Mouse (Mus musculus): ENCODE data around the gene Abat. TPM values are rescaled to one million over a fixed set of nuclear protein-coding genes. Genes with fewer than 3 reads are reported as not detected.

Abat gene
- 1 to 10 TPM; 1.0 to 1.6 TPM for polyA plus RNA-seq (2017; shearing (Covaris generic))

DNA sequence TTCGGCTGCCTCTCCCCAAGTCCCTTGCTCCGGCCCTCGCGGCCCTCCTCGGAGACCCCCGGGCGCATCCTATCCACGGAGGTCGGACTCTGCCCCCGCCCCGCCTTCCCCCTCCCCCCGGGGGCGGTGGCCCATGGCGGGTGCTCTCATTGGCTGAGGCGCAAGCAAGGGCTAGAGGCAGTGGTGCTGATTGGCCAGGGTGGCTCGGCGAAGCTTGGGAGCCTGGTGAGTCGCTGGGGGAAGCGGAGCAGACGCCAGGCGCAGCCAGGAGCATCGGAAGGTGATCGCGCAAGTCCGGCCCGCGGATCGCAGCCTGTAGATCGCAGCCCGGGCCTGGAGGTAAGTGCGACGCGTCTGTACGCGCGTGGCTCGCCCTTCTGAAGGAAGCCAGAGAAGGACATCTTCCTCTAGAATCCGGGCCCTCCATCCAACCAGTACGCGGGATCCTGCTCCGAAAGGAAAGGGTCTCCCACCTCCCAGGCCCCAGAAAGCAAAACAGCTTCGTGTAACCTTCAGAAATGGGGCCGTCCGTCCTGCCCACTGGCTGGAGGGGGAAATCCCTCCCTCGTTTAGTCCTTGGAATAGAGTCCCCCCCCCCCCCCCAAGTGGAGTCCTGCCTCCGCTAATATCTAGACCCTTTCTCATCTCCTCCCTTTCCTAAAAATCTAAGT lies at the start of gene Abat:
Abat (plus strand) TSS at position 194 of the 671 bp plus-strand sequence.

DNA sequence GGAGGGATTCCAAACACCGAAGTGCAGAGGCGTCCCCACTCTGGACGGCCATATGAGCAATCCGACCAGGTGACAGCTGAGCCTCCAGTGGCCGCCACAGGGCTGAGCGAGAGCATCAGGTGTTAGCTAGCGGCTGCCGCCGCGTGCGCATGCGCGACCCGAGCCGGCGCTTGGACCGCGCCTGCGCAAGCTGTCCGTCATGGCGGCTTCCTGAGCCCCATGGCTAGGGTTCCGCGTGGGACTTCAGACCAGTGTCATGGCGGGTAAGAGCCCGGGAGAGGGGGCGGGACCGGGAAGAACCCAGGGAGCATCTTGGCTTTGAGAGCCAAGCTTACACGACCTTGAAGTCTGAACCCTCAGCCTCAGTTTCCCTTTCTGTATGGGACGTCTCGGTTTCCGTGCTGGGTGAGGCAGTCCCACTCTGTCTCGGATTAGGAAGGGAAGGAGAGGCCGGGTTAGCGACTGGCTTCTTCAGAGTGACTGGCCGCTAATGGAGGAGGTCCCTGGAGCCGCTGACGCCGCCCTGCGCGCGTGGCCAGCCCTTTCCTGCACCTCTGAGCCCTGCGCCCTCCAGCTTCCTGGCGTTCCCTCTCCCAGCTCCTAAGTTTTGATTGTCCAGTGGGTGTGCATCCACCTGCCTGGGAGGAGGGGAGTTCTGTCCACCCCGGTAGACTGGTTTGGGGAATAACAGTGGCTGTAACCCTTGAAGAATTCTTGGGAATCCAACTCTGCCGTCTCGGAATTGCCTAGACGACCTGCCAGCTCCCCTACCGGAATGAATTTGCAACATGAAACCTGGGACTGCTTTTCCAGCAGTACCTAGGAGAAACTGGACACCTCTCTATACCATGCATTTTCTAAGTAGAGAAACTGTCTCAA lies 42.4 kb upstream of the Abat start, which contains the start of gene Mettl22:
Mettl22 (plus strand) TSS at position 186 of the 879 bp plus-strand sequence.

GRCm38 (mm10) chr16:8637217-8638051 lies 124.2 kb downstream of the Abat start, which contains the start of the genes Pmm2 and Tmem186:
Pmm2 (plus strand) TSS chr16:8637674.
Tmem186 (minus strand) TSS chr16:8637712.

Other genes starting within 250 kb of the Abat start
- under 1 TPM; 0.18 to 0.93 TPM for gene Tmem114, start 88.3 kb upstream of the Abat start, polyA plus RNA-seq (2017; shearing (Covaris generic))
- 10 to 100 TPM; 24.5 to 30.6 TPM for gene Mettl22, start 42.6 kb upstream of the Abat start, polyA plus RNA-seq (2017; shearing (Covaris generic))
- 100 to 1,000 TPM in 1 of 2 experiments, 10 to 100 TPM in 1; 92.4 to 135 TPM for gene Pmm2, start 124.2 kb downstream of the Abat start, polyA plus RNA-seq (2017; shearing (Covaris generic))
- gene Tmem186, start 124.3 kb downstream of the Abat start, polyA plus RNA-seq (2017; shearing (Covaris generic)), result 10 to 100 TPM; 12.5 to 20.0 TPM
- gene Carhsp1, start 158.7 kb downstream of the Abat start, polyA plus RNA-seq (2017; shearing (Covaris generic)), result 10 to 100 TPM; 16.3 to 32.6 TPM
- gene Gm5767, start 167.3 kb downstream of the Abat start, polyA plus RNA-seq (2017; shearing (Covaris generic)), result 1 to 10 TPM in 1 of 2 experiments, under 1 TPM in 1; 0.58 to 1.1 TPM

Data from inflammation-experienced regulatory T-cells (primary cell).